Mouse (Mus musculus) heart, embryonic 11.5 days (tissue): ENCODE measurements at regions not wholly inside any gene's neighbourhood (a gene's known extent, or its start where the extent isn't known, plus 50 kb on each side); places are given as distances from the start of the nearest gene placed in this dataset.
A peak's percentile ranks its signal among the peaks of the same experiment; 100 is the strongest.

Source experiments
- ATAC-seq: fragments of 200-750 bp; cut with Nextera tagmentation; replicated peaks from 2 replicates; pipeline ENCODE4 v1.8.0; 2017; ENCODE audit warnings: moderate library complexity; ENCODE audit not compliant: insufficient number of reproducible peaks, low FRiP score, low TSS enrichment
- H3K27ac ChIP-seq: fragments of 300-500 bp; sonication (generic); 2 replicates; pipeline ENCODE4 v1.5.1; 2014; ENCODE audit warnings: mild to moderate bottlenecking, low read depth, low read length
- H3K27me3 ChIP-seq: fragments of 300-500 bp; sonication (generic); 2 replicates; pipeline ENCODE4 v1.6.1; 2014; ENCODE audit warnings: mild to moderate bottlenecking, low read length, mixed read lengths; ENCODE audit not compliant: control insufficient read depth, insufficient read depth
- H3K36me3 ChIP-seq: fragments of 300-500 bp; sonication (generic); 2 replicates; pipeline ENCODE4 v1.6.1; 2014; ENCODE audit warnings: mild to moderate bottlenecking, low read length, moderate library complexity, mixed read lengths; ENCODE audit not compliant: control insufficient read depth, insufficient read depth
- H3K4me1 ChIP-seq: fragments of 300-500 bp; sonication (generic); 2 replicates; pipeline ENCODE4 v1.6.1; 2014; ENCODE audit warnings: low read length; ENCODE audit not compliant: control insufficient read depth, insufficient read depth
- H3K4me2 ChIP-seq: fragments of 300-500 bp; sonication (generic); 2 replicates; pipeline ENCODE4 v1.6.1; 2014; ENCODE audit warnings: mild to moderate bottlenecking, moderate library complexity
- H3K4me3 ChIP-seq: fragments of 300-500 bp; sonication (generic); 2 replicates; pipeline ENCODE4 v1.5.1; 2014; ENCODE audit warnings: low read depth, low read length
- H3K9ac ChIP-seq: fragments of 300-500 bp; sonication (generic); 2 replicates; pipeline ENCODE4 v1.6.1; 2014; ENCODE audit warnings: mild to moderate bottlenecking, low read depth, low read length, moderate library complexity
- H3K9me3 ChIP-seq: fragments of 300-500 bp; sonication (generic); replicated peaks from 2 replicates; pipeline ENCODE4 v1.6.1; 2016; ENCODE audit warnings: low read length; ENCODE audit not compliant: control insufficient read depth
- WGBS: fragments of 180-500 bp; shearing (Covaris S2); extraction: QIAGEN DNeasy Blood & Tissue Kit; methylation state at CpG from one replicate; pipeline ENCODE4 v1.1.7; 2014; ENCODE audit not compliant: insufficient replicate concordance; 5-methylcytosine and 5-hydroxymethylcytosine counted together

- H3K27ac ChIP-seq, result peak overlapping the region; percentile 62
- 71% methylated on average over 11 of the region's 11 CpGs for WGBS
- ATAC-seq, result no peak
Observed at GRCm38 (mm10) chr2:30690307-30690706, 95.5 kb downstream of the Cstad start.

GRCm38 (mm10) chr2:30688402-30688801 is 93.6 kb downstream of the Cstad start:
- Histone ChIP-seq H3K27ac (no peak overlapping the region), H3K9ac (no peak overlapping the region), H3K4me2 (no peak overlapping the region), H3K36me3 (no peaks in the 10 kb centered on the region), H3K4me1 (peaks cover 49% of the 10 kb centered on the region), H3K4me3 (no peak overlapping the region), H3K27me3 (no peaks in the 10 kb centered on the region), H3K9me3 (no peaks in the 10 kb centered on the region)
- 73% methylated on average over 4 of the region's 4 CpGs for WGBS
- ATAC-seq, result no peak

More at GRCm38 (mm10) chr2:30690307-30690706, 95.5 kb downstream of the Cstad start:
- Histone ChIP-seq H3K9me3 (no peaks in the 10 kb centered on the region), H3K27me3 (no peaks in the 10 kb centered on the region), H3K4me3 (no peak overlapping the region), H3K36me3 (no peaks in the 10 kb centered on the region), H3K4me2 (no peak overlapping the region), H3K4me1 (peaks cover 49% of the 10 kb centered on the region), H3K9ac (0 out of 2 replicates have a peak overlapping the region, but pooled peaks have one; percentile 39)

GRCm38 (mm10) chr2:30687121-30687551 is 92.3 kb downstream of the Cstad start:
- 7% methylated on average over 23 of the region's 23 CpGs for WGBS
- peak overlapping the region; percentile 59 for H3K27ac ChIP-seq
- no peak for ATAC-seq

GRCm38 (mm10) chr2:30686359-30686758 is 91.5 kb downstream of the Cstad start:
- Histone ChIP-seq H3K27me3 (no peaks in the 10 kb centered on the region), H3K9ac (no peak overlapping the region; the same call in 1 of the 2 replicates), H3K4me2 (no peak overlapping the region), H3K36me3 (no peaks in the 10 kb centered on the region), H3K9me3 (no peaks in the 10 kb centered on the region), H3K4me1 (peaks cover 34% of the 10 kb centered on the region), H3K4me3 (no peak overlapping the region), H3K27ac (no peak overlapping the region)
- 81% methylated on average over 6 of the region's 6 CpGs for WGBS
- ATAC-seq, result no peak

More at GRCm38 (mm10) chr2:30687121-30687551, 92.3 kb downstream of the Cstad start:
- H3K27me3 ChIP-seq, result no peaks in the 10 kb centered on the region
- H3K4me2 ChIP-seq, result peak overlapping the region; percentile 52
- H3K9me3 ChIP-seq, result no peaks in the 10 kb centered on the region
- peaks cover 40% of the 10 kb centered on the region for H3K4me1 ChIP-seq
- H3K4me3 ChIP-seq, result peak overlapping the region; percentile 4; the same call in 1 of the 2 replicates
- H3K9ac ChIP-seq, result peak overlapping the region; percentile 60
- H3K36me3 ChIP-seq, result no peaks in the 10 kb centered on the region

GRCm38 (mm10) chr2:30685137-30685860 is 90.5 kb downstream of the Cstad start:
- Histone ChIP-seq H3K4me2 (no peak overlapping the region), H3K9me3 (no peaks in the 10 kb centered on the region), H3K9ac (peak overlapping the region; percentile 58), H3K27ac (peak overlapping the region; percentile 69), H3K27me3 (no peaks in the 10 kb centered on the region), H3K4me3 (no peak overlapping the region), H3K36me3 (no peaks in the 10 kb centered on the region), H3K4me1 (peaks cover 32% of the 10 kb centered on the region)
- WGBS, result 45% methylated on average over 10 of the region's 10 CpGs
- no peak for ATAC-seq

GRCm38 (mm10) chr2:30684461-30684860 is 89.6 kb downstream of the Cstad start:
- 80% methylated on average over 6 of the region's 6 CpGs for WGBS
- no peak overlapping the region for H3K4me3 ChIP-seq
- no peak for ATAC-seq
- H3K27ac ChIP-seq, result no peak overlapping the region
- H3K9ac ChIP-seq, result no peak overlapping the region
- H3K4me2 ChIP-seq, result no peak overlapping the region
- H3K27me3 ChIP-seq, result no peaks in the 10 kb centered on the region
- peaks cover 5% of the 10 kb centered on the region; the same call in 1 of the 2 replicates for H3K9me3 ChIP-seq
- peaks cover 30% of the 10 kb centered on the region for H3K4me1 ChIP-seq
- H3K36me3 ChIP-seq, result no peaks in the 10 kb centered on the region

- ATAC-seq, result no peak
- Histone ChIP-seq H3K9me3 (peaks cover 5% of the 10 kb centered on the region; the same call in 1 of the 2 replicates), H3K36me3 (no peaks in the 10 kb centered on the region), H3K9ac (no peak overlapping the region), H3K4me3 (no peak overlapping the region), H3K27ac (no peak overlapping the region), H3K4me2 (no peak overlapping the region), H3K27me3 (no peaks in the 10 kb centered on the region), H3K4me1 (peaks cover 34% of the 10 kb centered on the region)
- 59% methylated on average over 5 of the region's 5 CpGs for WGBS
Observed at GRCm38 (mm10) chr2:30682146-30682825, 87.4 kb downstream of the Cstad start.

GRCm38 (mm10) chr2:30681642-30682041 is 86.8 kb downstream of the Cstad start:
- H3K4me1 ChIP-seq, result peaks cover 32% of the 10 kb centered on the region
- no peaks in the 10 kb centered on the region for H3K36me3 ChIP-seq
- H3K9ac ChIP-seq, result no peak overlapping the region
- no peak overlapping the region for H3K4me3 ChIP-seq
- no peak for ATAC-seq
- H3K27ac ChIP-seq, result no peak overlapping the region
- no peak overlapping the region for H3K4me2 ChIP-seq
- no peaks in the 10 kb centered on the region for H3K27me3 ChIP-seq
- peaks cover 5% of the 10 kb centered on the region; the same call in 1 of the 2 replicates for H3K9me3 ChIP-seq
- 60% methylated on average over 2 of the region's 2 CpGs for WGBS
